Mouse (Mus musculus) thymus, postnatal 25 days (tissue): ENCODE data around the gene Gabrg3.

Experiments
- DNase-seq: peaks from one replicate; pipeline ENCODE4 v3.0.0; 2022

Gabrg3 gene

DNA sequence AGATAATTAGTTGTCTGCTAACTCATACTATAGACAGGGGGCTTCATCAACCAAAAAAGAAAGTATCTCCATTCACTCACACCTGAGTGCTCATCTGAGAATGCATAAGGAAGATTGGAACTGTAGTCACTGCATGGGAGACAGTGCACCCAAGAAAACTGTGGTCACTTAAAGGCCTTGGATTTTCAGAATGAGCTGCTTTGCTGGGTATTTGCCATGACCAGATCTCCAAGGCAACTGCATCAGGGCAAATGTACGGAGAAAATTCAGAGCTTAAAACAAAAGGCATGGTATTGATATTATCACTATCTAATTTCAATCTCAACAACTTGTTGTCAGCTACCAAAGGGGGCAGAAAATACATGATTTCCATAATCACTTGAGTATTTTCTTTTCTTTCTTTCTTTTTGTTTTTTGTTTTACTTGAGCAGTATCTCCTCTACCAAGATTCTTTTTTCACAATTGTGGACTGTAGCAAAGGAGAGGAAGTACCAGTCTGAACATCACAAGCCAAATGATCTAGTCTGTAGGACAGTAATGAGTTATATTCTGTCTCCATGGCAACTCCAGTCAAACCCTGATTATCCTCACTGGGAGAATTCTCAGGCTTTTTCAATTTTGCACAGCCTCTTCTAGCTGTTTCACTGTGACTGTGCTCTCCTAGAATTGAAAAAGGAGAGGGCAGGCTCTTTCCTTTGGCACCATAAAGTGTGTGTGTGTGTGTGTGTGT is 335.9 kb downstream of the Gabrg3 start:
- DNase-seq = no peak

- DNase-seq = no peak
Observed at GRCm38 (mm10) chr7:57037861-57038421, 349.0 kb downstream of the Gabrg3 start.

- no peak for DNase-seq
Observed at GRCm38 (mm10) chr7:57000585-57001261, 386.3 kb downstream of the Gabrg3 start.

DNA sequence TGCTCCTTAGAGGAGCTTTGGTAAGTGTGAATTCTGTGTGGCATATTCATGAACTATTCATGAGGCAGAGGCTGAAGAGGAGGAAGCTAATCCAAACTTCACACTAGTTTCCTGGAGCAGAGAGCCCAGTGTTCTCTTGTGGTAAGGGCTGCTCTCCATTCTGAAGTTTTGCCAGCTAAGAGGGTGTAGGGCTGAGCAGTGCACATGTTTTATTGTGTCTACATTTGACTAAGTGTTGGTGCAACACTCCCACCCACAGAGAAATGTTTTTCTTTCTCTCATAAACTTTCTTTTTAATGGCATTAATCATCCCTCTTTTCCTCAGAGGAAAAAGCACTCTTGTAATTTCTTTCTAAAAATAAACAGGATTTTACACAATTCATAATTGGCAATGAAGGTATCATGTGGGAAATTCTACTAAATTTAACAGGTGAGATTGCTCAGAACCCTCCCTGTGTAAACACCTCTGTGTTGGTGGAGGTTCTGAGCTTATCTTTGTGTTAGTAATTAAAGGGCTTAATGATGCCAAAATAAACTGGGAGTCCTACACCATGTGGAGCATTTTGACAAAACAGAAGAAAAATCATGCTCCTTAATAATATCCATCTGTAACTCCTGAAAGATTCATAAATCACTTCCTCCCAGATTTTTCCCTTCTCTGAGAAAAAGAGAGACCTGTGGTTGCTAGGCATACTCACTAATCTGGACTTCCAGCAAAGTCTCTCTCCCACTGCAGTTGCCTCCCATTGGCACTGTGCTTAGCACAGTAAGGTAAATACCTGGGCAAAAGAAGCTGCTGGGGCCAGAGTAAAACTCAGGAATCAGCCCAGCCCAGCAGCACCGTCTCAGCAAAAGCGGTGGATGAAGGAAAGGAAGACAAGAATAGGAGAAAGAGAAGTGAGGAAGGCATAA is 389.0 kb downstream of the Gabrg3 start:
- DNase-seq = no peak

DNA sequence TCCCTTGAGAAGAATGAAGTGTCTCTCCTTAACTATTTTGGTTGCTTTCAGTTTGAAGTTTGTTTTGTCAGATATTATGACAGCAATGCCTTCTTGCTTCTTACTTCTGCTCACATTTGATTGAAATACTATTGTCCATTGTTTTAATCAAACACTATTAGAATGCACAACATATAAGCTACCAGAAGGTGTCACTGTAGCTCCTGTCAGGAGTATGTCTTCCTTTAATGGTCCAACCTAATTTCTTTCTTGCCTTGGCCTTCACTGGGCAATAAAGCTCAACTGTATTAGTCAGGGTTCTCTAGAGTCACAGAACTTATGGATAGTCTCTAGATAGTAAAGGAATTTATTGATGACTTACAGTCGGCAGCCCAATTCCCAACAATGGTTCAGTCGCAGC is 440.6 kb downstream of the Gabrg3 start:
- DNase-seq = no peak

DNA sequence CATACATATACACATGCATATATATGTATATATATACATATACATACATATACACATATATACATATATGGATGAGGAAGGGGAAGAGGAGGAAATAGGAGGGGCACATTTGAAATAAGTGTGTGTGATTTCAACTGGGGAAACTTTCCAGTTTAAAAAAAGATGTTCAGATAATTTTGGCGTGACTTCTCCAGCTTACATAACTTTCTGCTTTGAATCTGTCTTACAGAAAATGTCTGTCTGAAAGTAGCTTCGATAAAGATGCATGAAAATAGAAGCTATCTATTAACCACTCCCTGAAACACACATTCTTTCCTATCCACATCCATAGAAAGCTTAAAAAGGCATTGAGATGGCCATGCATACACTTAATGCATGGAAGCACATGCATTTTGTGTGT is 445.4 kb downstream of the Gabrg3 start:
- DNase-seq = no peak

DNA sequence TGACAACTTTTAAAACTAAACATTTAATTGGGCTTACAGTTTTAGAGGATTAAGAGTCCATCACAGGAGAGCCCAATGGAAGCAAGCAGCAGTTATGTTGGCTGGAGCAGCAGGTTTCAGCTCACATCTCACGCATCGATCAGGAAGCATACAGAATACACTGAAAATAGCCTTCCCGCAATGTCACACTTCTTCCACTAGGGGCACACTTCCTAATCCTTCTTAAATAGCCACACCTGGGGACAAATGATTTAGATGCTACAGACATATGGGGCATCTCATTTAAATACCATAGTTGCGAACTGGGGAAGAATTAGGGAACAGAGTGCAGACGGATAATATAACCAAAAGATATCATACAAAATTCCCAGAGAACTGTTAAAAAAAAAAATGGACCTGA is 449.0 kb downstream of the Gabrg3 start:
- DNase-seq = no peak

DNA sequence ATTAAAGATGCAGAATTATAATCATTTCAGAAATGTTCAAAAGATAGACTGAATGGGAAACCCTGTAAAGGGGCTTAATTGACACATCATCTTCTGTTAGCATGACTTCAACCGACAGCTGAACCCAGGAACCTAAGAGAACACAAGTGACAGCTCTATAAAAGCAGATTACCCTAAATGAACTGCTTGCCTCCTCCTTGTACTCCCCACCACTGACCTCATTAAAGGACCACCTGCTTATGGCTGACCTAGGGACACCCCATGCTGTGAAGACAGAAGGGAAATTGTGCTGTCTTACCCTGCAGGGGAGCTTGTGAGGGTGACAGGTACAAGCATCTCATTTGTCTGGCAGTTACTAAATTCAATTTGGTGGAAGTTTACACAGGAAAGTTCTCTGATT is 467.5 kb downstream of the Gabrg3 start:
- DNase-seq = no peak

DNA sequence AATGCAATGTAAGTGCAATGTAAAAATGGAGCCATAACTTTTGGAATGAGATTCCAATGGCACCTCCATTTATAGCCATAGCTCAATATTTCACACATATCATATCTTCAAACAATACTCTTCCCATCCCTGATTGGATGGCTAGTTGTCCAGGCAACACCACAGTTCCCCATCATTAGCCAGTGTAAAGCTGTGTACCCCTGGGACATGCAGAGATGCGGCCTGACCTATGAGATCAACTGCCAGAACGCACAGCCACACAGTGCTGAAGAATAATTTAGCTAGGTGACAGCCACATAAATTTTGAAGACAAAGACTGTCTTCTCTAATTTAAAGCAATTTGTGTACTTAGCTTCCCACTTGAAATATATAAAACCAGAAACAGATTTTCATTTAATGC is 472.1 kb downstream of the Gabrg3 start:
- DNase-seq = no peak

DNA sequence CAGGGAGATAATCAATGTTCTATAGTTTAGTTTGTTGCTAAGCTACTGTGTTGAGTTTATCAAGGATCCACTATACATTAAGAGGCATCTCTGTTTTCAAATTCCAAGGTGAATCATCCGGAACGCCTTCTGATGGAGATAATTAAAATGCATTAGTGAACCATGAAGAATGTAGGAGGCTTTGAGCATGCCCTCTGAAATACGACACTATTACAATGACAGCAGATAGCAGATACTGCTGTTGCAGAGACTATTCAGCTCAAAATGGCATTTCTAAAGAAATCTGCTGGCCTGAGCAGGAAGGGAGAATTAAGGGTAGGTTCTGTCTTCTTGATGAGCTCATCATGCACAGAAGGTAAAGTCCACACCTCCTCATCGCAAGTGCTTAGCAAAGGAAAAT is 487.2 kb downstream of the Gabrg3 start:
- no peak for DNase-seq

GRCm38 (mm10) chr7:56867314-56868075 is 519.5 kb downstream of the Gabrg3 start:
- DNase-seq = no peak

DNA sequence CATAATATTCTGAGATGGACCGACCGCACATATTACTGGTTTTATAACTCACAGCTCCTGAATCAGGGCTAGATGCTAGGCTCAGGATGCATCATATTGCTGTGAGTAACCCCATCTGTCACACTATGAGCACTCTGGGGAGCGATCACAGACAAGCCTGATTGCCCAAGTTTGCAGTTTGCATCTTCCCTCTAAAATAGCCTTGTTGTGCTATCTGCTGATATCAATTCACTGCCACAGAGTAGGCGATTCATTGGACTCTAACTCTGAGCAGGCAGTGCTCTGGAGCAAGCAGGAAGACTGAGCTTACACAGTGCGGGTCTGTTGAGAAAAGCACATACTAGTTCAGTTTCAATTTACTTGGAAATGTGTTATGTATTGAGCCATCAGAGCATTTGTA is 543.4 kb downstream of the Gabrg3 start:
- no peak for DNase-seq

DNA sequence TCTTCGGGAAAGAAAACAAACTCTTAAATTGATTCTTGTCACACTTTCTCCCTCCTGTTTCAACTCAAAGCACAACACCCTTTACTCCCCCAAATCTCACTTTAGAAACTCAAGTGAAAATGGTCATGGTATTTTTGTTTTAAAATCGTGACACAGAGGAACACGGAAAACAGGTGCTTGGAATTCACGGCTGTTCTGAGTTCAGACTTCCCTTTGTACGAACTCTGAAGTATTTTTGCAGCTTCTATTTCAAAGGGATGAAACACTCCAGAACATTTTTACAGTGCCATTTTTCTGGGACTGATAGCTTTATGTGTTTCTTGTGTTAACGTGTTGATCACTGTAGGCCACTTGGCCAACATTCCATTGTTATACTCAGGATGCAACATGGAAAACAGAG is 561.5 kb downstream of the Gabrg3 start:
- no peak for DNase-seq

GRCm38 (mm10) chr7:56801841-56802240 is 585.1 kb downstream of the Gabrg3 start:
- no peak for DNase-seq

DNA sequence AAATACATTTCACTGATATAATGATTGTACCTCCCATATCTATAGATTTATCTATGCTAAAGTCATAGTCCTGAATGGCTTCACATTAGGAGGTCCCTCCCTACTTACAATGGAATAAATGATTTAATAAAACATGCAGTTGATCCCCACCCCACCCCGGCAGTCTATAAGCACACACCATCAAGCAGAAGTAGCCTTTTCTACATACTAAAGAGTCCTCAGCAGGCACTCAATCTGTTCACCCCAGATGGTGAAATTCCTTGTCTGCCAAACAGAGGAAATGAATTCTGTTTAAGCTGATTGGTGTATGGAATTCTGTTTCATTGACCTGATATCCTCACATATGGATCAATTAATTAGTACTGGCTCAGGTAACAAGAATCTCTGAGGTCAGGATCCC is 607.9 kb downstream of the Gabrg3 start:
- no peak for DNase-seq

DNA sequence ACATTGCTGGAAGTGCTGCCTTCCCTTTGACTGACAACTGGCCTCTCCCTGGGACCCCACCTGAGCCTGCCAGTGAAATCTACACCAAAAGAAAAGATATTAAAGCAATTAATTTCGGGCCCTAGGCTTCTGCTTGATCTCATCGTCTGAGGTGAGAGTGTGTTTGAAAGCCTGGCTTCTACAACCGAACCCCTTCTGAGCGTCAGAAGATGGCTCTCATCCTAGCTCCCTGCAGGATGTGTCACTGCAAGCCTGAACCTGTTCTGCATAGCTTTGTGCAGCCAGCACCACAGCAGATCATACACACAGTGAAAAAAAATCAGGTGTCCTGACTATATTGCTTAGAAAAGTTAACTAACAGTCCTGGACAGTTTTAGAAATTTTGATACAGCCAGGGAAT is 618.8 kb downstream of the Gabrg3 start:
- no peak for DNase-seq

- DNase-seq = no peak
Observed at GRCm38 (mm10) chr7:56767796-56768195, 619.2 kb downstream of the Gabrg3 start.

GRCm38 (mm10) chr7:56765612-56766445 is 621.2 kb downstream of the Gabrg3 start:
- DNase-seq = no peak

DNA sequence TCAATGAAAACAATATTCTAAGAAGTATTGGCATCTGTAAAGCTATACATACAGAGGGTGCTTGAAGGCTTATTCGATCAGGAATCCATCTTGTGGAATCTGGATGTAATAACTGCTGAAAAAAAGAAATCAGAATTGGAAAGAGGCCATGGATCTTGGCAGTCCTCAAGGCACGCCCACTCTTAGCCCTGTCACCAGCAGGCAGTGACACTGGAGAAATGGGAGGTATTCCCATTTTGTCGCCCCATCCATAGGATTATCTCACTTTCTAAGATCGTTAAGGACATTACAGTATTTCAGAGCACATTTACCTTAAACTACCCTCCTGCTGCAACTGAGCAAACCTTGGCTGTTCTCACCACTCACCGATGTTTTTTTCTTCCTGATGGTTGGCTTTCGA is 657.8 kb downstream of the Gabrg3 start:
- DNase-seq = no peak
